Mouse (Mus musculus) lung, postnatal 25 days (tissue): ENCODE results near the gene Nktr.
A peak's percentile ranks its signal among the peaks of the same experiment; 100 is the strongest.

Experiments
- DNase-seq: peaks from one replicate; pipeline ENCODE4 v3.0.0; 2022; ENCODE audit warnings: low spot score

The Nktr gene

DNA sequence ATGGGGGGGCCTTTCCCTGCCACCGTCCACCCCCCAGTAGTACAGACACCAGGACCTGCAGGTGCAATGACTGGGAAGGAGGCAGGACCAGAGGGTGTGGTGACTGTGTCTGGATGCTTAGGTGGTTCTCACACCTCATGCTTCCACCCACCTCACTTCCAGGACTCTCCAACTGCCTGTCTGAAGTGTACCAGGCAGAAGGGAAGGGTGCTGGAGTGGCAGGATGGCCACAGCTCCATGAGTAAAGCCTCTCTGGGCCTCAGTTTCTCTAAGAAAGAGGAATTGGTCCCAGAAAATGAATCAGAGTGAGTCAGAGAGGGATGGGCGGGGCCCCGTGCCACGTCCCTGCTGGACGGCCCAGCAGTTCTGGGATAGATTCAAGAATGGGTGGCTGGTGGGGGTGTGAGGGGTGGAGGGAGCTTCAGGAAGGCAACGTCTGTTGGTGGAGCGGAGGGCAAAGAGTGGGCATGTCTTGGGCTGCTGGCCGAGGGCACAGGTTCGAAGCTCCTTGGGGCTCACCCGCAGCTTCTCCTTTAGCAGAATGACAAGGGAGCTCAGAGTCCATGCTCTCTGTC lies 42.2 kb downstream of the Nktr start:
- no peak for DNase-seq

DNA sequence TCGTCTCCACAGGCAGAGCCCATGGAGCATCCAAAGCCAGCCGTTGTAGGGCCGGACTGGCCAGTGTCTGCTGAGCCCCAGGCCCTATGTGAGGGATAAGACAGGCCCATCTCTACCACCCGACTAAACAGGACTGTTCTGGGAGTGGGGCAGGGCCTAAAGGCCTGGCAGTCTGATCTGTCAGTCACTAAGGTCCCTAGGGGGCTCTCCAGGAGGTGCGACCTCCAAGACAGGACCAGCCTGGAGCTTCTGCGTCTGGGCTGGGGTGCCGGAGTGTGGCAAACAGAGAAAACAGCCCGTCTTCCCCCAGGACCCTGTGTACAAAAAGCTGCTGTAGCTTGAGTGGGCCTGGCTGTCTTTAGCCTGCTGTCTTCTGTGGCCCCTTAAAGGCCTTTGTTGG lies 42.8 kb downstream of the Nktr start:
- DNase-seq = no peak

DNA sequence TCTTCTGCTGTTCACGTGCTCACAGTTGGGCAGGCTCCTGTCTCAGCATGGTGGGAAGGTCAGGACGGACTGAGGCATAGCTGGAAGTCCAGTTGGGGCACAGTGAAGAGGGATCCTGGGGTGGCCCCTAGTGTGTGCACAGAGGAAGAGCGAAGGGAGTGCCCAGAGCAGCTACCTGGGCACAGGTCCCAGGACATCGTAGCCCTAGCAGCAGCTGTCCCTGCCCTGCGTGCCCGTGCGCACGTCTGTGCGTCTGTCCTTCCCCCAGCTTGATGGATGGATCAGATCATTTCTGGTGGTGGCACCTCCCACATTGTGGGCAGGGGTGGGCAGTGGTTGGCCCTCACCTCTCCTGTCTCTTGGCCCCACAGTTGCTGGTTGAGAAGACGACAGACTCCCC lies 43.3 kb downstream of the Nktr start:
- DNase-seq = no peak

DNA sequence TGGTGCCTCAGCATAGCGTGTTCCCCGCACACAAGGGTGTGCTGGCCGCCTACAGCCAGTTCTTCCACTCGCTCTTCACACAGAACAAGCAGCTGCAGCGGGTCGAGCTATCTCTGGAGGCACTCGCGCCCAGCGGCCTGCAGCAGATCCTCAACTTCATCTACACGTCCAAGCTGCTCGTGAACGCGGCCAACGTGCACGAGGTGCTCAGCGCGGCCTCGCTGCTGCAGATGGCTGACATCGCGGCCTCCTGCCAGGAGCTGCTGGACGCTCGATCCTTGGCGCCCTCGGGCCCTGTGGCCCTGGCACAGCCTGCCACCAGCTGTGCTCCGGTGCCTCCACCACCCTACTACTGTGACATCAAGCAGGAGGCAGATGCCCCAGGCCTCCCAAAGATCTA lies 43.8 kb downstream of the Nktr start:
- DNase-seq = no peak

DNA sequence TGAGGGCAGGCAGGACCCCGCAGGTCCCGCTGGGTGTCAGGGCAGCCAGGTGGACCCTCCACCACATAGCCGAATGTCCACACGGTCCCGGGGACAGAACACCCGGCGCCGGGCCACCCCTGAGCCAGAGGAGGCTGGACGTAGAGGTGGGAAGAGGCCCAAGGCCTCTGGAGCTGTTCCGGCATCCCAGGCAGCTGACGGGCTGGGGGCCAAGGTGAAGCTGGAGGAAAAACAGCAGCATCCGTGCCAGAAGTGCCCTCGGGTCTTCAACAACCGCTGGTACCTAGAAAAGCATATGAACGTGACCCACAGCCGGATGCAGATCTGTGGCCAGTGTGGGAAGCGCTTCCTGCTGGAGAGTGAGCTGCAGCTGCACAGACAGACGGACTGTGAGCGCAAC lies 44.7 kb downstream of the Nktr start:
- DNase-seq = no peak

DNA sequence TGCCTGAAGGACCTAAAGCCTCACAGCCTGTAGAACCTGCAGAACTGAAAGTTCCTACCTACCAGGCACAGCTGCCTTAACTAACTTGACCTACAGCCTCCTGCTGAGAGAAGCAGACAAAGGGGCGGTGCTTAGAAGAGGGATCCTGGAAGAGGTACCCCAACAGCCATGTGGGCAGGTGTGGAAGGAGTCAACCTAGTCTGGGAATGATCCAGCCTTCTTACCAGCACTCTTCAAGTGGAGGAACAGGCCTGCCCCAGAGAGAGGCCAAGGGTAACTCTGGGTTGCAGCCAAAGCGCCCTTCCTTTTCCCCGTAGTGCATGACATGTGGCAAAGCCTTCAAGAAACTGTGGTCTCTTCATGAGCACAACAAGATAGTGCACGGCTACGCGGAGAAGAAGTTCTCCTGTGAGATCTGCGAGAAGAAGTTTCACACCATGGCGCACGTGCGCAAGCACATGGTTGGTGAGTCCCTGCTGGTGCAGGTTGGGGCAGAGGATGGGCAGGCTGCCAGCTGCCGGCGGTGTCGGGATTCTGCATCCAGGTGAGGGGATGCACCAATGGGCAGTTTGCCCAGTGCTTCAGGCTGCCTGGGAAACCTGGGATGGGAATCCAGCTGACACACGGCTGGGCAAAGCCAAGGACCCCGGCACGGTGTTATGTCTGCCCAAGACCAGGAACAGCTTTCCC lies 46.3 kb downstream of the Nktr start:
- peak; percentile 61 for DNase-seq

DNA sequence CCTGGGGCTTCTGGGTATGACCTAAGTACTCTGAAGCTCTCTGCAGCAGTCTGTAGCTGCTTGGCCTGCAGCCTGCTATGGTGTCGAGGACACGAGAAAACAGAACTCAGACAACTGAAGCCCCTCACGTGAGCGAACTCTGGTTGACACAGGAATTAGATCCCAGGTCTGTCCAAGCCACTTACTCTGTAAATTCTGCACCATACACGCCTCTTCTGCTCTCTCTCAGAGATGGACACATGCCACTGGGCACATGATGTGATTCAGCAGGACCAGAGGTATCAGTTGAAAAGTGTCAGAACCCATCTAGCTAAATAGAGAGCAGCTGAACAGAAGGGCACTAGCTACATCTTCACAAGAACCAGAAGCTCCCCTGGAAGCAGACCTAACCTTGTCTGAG lies 53.4 kb downstream of the Nktr start:
- DNase-seq = no peak

DNA sequence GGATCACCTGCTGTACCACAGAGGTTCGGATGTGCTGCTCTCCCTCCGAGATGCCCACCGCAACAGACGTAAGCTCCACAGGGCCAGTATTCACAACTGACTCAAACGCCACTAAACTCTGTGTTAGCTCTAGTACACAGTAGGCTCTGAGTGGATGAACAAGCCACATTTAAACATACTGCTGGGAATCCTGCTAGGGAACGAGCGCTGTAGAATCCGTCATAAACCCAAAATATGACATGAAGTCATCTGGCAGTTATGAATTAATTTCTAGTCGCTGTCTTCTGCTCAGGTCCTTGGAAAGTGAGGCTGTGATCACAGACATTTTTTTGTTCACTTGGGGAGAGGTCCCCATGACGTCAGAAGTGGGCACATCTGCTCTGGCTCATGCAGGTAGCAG lies 57.0 kb downstream of the Nktr start:
- no peak for DNase-seq

DNA sequence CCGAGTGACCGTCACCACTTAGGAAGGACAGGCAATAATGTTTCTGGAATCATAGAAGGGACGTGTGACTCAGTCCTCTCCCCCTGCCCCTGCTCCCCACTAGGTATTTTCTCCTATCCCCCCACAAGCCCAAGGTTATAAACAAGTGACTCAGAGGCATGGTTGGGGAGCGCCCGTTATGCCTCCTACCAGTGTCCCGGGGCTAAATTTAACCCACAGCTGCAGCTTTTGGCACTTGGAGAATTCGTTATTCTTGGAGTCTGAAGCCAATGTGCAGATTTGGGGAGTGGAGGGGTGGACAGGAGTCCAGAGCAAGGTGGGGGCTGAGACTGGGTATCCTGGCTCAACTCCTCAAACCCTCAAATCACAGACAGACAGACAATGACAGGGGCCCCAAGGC lies 57.5 kb downstream of the Nktr start:
- no peak for DNase-seq

DNA sequence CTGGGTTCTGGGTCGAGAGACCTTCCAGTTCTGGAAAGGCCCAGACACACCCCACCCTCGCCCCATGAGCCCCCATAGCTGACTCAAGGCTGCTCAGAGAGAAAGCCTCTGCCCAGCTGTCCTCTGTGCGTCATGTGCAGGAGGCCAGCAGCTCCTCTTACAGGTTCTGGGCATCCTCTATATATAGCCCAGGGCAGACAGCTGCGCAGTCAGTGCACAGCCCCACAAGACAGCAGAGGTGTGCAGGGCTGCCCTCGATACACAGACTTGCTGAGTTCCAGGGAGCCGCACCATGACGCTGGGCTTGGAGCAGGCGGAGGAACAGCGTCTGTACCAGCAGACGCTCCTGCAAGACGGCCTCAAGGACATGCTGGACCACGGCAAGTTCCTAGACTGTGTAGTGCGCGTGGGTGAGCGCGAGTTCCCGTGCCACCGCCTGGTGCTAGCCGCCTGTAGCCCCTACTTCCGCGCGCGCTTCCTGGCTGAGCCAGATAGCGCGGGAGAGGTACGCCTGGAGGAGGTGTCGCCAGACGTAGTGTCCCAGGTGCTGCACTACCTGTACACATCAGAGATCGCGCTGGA lies 58.6 kb downstream of the Nktr start, which contains the start of gene Klhl40:
TSS of gene Klhl40 (plus strand) at position 124 of the 582 bp plus-strand sequence.
- DNase-seq = no peak

DNA sequence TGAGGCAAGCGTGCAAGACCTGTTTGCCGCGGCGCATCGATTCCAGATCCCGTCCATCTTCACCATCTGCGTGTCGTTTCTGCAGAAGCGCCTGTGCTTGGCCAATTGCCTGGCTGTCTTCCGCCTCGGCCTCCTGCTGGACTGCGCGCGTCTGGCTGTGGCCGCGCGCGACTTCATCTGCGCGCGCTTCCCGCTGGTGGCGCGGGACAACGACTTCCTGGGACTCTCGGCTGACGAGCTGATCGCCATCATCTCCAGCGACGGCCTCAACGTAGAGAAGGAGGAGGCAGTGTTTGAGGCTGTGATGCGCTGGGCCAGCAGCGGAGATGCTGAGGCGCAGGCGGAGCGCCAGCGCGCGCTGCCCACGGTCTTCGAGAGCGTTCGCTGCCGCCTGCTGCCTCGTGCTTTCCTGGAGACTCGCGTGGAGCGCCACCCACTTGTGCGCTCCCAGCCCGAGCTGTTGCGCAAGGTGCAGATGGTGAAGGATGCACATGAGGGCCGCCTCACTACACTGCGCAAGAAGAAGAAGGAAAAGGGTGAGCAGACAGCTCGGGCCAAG lies 59.2 kb downstream of the Nktr start:
- no peak for DNase-seq

DNA sequence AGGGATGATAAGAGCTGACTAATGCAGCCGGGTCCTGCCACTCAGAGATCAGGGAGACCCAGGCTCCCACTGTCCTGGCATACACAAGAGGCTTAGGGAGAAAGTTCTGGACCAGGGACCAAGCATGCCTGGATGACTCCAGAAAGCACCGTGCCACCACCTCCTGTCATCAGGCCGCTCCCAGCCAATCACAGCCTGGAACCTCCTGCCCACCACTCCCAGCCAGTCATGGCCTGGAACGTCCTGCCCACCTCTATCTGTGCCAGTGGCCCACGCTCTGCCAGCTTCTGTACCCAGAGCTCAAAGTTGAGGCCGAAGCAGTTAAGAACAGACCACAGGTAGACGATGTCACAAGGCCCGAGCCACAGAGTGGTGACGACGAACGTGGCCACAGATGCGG lies 65.8 kb downstream of the Nktr start:
- DNase-seq = no peak

DNA sequence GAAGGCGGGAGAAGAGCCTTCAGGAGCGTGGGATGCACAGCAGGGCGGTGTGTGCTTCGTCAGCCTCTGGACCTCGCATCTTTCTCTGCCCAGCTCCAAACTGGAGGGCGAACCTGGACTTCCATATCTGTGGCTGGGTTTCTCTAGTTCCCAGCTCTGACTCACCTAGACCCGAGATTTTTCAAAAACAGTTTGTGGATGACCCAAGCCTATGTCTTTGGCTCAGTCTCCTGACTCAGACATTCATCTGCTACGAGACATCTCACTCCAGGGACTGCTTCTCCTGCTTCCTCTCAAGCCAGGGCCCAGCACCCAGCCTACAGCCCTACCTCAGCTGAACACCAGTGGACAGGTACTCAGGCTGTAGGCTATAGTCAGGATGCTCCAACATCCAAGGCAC lies 66.3 kb downstream of the Nktr start:
- DNase-seq = no peak

DNA sequence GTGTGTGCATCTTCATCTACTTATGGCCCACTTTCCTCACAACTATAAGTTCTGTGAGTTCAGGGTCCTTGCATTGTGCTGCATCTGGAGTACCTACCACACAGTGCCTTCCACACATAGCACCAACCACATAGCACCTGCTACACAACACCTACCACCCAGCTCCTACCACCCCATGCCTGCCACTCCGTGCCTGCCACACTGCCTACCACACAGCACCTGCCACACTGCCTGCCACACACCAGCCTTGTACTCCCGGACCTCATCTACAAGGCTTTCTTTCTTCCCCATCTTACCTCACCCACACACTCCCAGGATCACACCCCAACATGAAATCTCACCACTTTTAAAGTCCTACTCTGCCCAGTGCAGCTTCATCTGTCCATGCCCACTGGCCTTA lies 67.4 kb downstream of the Nktr start:
- no peak for DNase-seq

DNA sequence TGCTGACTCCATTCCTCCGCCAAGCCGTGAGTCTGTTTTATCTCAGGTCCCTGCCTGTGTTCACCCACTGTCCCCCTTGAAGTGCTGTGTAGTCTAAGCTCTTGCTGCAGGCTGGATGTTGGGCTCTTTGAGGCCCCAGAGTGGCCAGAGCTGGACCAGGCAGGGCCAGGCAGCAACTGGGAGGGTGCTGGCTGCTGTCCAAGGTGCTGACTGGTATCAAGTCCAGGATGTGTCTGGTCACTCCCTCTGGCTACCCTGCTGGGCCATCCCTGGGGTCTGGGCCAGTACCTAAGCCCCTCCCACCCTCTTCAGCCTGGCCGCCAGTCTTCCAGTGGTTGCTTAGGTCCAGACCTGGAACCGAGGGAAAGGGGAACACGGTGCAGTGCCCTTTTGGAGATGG lies 72.2 kb downstream of the Nktr start:
- DNase-seq = peak; percentile 32

DNA sequence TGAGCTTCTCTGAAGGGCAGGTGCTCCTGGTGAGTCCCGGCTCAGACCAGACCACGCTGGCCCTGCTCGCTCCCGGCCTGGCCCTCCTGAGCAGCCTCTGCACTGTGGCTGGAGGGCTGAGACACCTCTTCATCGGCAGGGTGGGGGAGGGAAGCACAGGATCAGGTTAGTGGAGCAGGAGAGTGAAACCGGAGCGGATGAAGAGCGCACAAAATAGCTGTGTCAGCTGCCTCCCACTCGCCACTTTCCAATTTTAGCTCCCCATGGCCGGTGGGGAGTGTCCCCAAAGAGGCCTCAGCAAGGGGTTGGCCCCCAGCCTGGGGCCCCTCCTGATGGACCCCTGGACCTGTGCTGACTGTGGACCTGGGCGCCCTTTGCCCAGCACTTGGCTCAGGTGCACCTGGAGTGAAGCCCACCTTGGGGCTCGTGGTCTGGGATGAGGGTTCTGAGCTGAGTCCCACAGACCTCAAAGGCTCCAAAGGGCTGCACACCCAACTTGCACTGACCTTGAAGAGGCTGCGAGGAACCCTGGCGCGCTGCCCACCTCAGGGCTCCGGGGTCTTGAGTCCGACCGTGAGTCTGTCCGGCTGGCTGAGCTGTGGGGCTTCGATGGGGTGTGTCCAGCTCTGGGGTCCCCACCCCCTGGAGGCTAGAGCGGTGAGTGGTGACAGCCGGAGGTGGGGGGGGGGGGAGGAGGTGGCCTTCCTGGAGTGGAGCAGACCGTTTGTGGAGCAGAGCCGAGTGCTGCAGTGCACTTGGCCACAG lies 73.0 kb downstream of the Nktr start, which contains the start of gene Hhatl:
TSS of gene Hhatl (minus strand) at position 751 of the 765 bp plus-strand sequence.
- DNase-seq = no peak

DNA sequence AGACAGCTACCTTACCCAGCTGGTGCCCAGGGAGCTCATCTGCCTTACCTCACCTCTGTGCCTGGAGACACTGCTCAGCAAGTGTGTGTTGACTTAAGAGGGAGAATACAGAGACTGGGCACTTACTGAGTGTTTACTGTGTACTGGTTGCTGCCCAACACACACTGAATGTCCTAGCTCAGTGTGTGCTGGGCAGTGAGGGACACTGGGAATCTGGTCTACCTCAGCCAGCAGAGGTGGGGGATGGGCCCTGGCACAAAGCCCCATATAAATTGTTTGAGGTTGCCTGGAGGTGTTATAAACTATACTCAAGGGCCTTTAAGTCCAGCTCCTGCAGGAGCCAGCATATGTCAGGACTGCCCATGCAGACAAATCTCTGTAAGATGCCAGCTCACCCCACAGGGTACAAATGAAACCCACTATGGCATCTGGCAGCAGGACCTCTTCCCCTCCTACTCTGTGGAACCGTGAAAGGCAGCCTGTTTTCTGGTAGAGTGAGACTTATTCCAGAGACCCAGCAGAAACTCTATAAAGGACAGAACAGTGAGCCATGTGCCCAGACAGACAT lies 76.1 kb downstream of the Nktr start:
- DNase-seq = peak; percentile 14

DNA sequence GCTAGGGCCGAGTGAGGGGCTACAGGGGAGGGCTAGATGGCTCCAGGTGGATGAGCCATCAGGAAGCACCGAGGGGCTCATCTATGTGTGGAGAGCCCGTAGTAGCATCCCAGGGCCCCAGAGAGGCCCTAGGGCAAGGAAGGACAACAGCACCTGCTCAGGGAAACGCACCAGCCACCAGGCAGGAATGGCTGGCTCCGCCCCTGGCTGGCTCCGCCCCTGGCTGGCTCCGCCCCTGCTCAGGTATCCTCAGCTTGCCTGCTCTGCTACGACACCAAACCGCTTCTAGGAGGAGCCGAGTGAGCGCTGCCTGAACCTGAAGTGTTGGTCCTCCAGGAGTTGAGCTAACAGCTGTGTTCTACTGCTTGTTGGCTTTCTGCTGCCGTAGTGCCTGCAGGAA lies 78.8 kb downstream of the Nktr start:
- DNase-seq = peak; percentile 51

DNA sequence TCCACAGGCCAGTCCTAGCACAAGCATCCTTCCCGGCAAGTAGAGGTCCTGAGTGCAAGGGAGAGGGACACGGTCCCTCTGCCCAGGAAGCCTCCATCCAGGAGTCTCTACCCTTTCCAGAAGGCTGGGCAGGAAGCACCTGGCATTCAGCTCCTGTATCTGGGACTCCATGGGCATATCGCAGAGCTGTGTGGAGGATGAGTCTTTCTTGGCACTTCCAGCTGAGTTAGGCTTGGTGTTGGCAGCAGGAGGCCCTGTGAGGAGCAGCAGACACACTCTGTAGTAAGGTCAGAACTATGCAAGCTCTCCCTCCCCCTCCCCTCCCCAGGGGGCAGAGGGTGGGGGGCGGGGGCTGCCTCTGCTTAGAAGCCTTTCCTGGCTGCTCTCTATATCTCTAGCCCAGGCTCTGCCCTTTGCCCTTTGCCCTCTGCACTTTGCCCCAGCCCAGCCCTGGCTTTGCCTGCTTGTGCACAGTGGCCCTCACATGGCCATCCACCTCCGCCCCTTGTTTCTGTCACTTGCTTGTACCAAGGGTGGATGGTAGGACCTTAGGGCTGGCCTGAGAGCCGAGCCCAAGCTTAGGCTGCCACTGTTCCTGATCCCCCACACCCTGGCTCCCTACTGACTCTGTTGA lies 80.0 kb downstream of the Nktr start:
- DNase-seq = no peak

DNA sequence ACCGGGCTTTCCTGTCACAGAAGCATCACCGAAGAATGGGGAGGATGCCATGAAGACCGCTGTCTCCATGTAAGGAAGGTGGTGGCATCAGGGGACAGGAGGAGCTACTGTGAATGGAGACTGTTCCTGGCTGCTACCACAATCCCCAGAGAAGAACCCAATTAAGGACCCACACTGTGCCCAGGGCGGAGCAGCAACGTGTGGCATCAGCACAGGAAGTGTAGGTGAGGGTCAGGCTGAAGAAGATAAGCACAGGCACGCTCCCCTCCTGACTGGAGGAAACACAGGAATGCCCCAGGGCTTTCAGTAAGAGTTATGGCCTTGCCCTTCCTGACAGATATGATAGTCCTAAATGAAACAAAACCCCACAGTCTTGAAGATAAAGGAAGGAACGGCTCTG lies 83.8 kb downstream of the Nktr start:
- DNase-seq = no peak
